Mouse (Mus musculus): ENCODE data around the gene Car5a.

GRCm38 (mm10) chr8:121908378-121909147, 36.1 kb downstream of the Car5a start:
- TF ChIP-seq MEF2A (IDR thresholded peaks at IDR 0.05; ENCODE audit: extremely low read depth, insufficient replicate concordance, low read depth, low read length, poor library complexity, severe bottlenecking): no peak
- TF ChIP-seq JUND (IDR thresholded peaks at IDR 0.05; ENCODE audit: low read depth, low read length): no peak
- peak; percentile 27; the same call in 1 of the 2 replicates for TF ChIP-seq USF1 (IDR thresholded peaks at IDR 0.05; ENCODE audit: low read depth, low read length)
- no peak for TF ChIP-seq POLR2A (IDR thresholded peaks at IDR 0.05; ENCODE audit: control insufficient read depth in 1 of 2, insufficient read depth in 1 of 2, low read depth in 1 of 2, low read length in 2 of 2, poor library complexity in 1 of 2)
- no peak for TF ChIP-seq SMC3 (IDR thresholded peaks at IDR 0.05; ENCODE audit: low read depth, low read length)
- TF ChIP-seq UBTF (IDR thresholded peaks at IDR 0.05; ENCODE audit: borderline replicate concordance, insufficient read depth, low read depth, low read length): no peak
- no peak for TF ChIP-seq POLR2AphosphoS2 (IDR thresholded peaks at IDR 0.05; ENCODE audit: low read length)
- no peak for TF ChIP-seq USF2 (IDR thresholded peaks at IDR 0.05; ENCODE audit: borderline replicate concordance in 1 of 2, insufficient read depth in 1 of 2, low read depth in 1 of 2, low read length in 2 of 2)
- TF ChIP-seq RAD21 (IDR thresholded peaks at IDR 0.05; ENCODE audit: low read depth, low read length): no peak
- 0 out of 2 replicates have a peak, but pooled peaks have one; percentile 2 for TF ChIP-seq ZNF384 (IDR thresholded peaks at IDR 0.05; ENCODE audit: low read depth, low read length)
- no peak for TF ChIP-seq TCF12 (IDR thresholded peaks at IDR 0.05; ENCODE audit: low read depth, low read length)
